Mouse (Mus musculus) embryonic facial prominence, embryonic 12.5 days (tissue): Measurements from ENCODE around the gene Relt. TPM values are rescaled to one million over a fixed set of nuclear protein-coding genes. Genes with fewer than 3 reads are reported as not detected.

Experiments used
- ATAC-seq: fragments of 200-750 bp; cut with Nextera tagmentation; 2 replicates; pipeline ENCODE4 v1.8.0; 2017; ENCODE audit not compliant: insufficient number of reproducible peaks, insufficient read depth, low FRiP score, low TSS enrichment
- H3K27ac ChIP-seq: fragments of 300-500 bp; sonication (generic); 2 replicates; pipeline ENCODE4 v1.5.1; 2016; ENCODE audit warnings: mild to moderate bottlenecking
- H3K27me3 ChIP-seq: fragments of 300-500 bp; sonication (generic); 2 replicates; pipeline ENCODE4 v1.6.1; 2016; ENCODE audit warnings: mild to moderate bottlenecking, moderate library complexity
- H3K36me3 ChIP-seq: fragments of 300-500 bp; sonication (generic); 2 replicates; pipeline ENCODE4 v1.6.1; 2016; ENCODE audit warnings: mild to moderate bottlenecking
- H3K4me1 ChIP-seq: fragments of 300-500 bp; sonication (generic); 2 replicates; pipeline ENCODE4 v1.6.1; 2016
- H3K4me2 ChIP-seq: fragments of 300-500 bp; sonication (generic); replicated peaks from 2 replicates; pipeline ENCODE4 v1.6.1; 2016; ENCODE audit warnings: mild to moderate bottlenecking, moderate library complexity
- H3K4me3 ChIP-seq: fragments of 300-500 bp; sonication (generic); 2 replicates; pipeline ENCODE4 v1.5.1; 2016; ENCODE audit warnings: mild to moderate bottlenecking
- H3K9ac ChIP-seq: fragments of 300-500 bp; sonication (generic); 2 replicates; pipeline ENCODE4 v1.6.1; 2016; ENCODE audit warnings: mild to moderate bottlenecking, moderate library complexity
- H3K9me3 ChIP-seq: fragments of 300-500 bp; sonication (generic); 2 replicates; pipeline ENCODE4 v1.6.1; 2016; ENCODE audit warnings: mild to moderate bottlenecking, moderate library complexity
- WGBS: fragments of 180-500 bp; shearing (Covaris S2); methylation state at CpG from one replicate; pipeline ENCODE4 v1.1.7; 2016; 5-methylcytosine and 5-hydroxymethylcytosine counted together
- polyA plus RNA-seq: library from polyadenylated mRNA; unstranded; fragments of >200 nt; fragmentation: Nextera tagmentation; extraction: Ambion mirVana; gene quantifications from 2 replicates; pipeline ENCODE4 v1.2.1, GENCODE M21; 2016

Gene Relt
- polyA plus RNA-seq, 1 experiment from 2014 or later: 3.4 TPM

DNA sequence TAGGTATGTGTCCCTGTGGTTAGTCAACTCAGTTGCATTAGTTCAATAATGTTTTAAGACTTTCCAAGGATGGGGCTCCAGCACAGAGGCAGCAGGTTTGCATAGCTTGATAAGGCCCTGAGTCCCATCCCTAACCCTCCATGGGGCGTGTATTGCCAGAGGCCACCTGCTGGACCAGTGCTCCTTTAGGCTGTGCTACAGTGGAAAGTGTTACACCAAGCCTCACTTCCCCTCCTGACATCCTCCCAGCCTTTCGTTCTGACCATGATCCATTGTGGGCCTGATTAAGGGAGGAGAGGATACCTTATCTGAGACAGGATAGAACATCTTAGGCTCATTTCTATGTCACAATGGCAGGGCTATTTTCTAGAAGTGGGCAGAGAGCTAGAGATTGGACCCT lies 19.4 kb downstream of the Relt start:
- ATAC-seq: no peak
- Histone ChIP-seq H3K9me3 (no peaks in the 10 kb centered on the region), H3K9ac (no peak overlapping the region), H3K27ac (no peak overlapping the region), H3K4me3 (no peak overlapping the region), H3K36me3 (no peaks in the 10 kb centered on the region; the same call in 1 of the 2 replicates), H3K27me3 (no peaks in the 10 kb centered on the region), H3K4me2 (no peak overlapping the region), H3K4me1 (peaks cover 8% of the 10 kb centered on the region; the same call in 1 of the 2 replicates)
- 92% methylated on average over 2 of the region's 2 CpGs for WGBS

- Histone ChIP-seq H3K27ac (no peak overlapping the region), H3K4me3 (no peak overlapping the region), H3K4me2 (no peak overlapping the region), H3K9ac (no peak overlapping the region), H3K27me3 (no peaks in the 10 kb centered on the region), H3K36me3 (peaks cover 8% of the 10 kb centered on the region), H3K4me1 (peaks cover 8% of the 10 kb centered on the region; the same call in 1 of the 2 replicates), H3K9me3 (no peaks in the 10 kb centered on the region)
- ATAC-seq: no peak
- 92% methylated on average over 5 of the region's 5 CpGs for WGBS
These were observed 21.1 kb downstream of the Relt start for GRCm38 (mm10) chr7:100842175-100842574.

DNA sequence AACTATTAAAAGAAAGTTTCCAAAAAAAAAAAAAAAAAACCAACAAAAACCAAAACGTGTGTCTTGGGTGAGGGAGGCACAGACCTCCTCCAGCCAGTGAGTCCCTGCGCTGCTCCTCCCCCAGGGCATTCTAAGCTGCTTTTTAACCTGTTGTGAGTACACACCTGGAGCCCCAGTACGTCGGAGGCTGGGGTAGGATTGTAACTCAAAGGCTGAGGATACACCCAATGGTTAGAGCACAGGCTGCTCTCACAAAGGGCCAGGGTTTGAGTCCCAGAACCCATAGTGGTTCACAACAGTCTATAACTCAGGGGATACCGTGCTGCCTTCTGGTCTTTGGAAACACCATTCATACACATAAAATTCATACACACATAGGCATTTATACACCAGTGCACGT lies 21.6 kb downstream of the Relt start:
- Histone ChIP-seq H3K4me2 (no peak overlapping the region), H3K4me1 (peaks cover 8% of the 10 kb centered on the region; the same call in 1 of the 2 replicates), H3K9ac (no peak overlapping the region), H3K9me3 (no peaks in the 10 kb centered on the region), H3K27me3 (no peaks in the 10 kb centered on the region), H3K36me3 (peaks cover 13% of the 10 kb centered on the region), H3K27ac (no peak overlapping the region), H3K4me3 (no peak overlapping the region)
- WGBS: 82% methylated on average over 6 of the region's 6 CpGs
- no peak for ATAC-seq

DNA sequence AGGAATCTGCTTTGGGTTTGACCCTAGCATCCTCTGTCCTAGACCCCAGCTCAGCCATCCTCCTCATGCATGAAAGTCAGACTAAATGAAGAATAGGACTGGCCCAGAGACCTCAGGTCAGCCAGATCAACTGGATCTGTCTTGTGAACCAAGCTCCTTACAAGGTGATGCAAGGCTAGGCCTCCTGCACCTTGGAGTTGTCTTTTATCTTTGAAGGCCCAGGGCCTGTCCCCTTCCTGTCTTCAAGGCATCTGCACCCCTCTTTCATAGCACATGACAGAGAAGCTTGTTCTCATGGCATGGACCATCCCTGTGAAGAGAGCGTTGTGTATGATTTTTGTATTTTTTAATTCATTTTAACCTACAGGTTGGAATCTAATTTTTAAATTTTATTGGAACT lies 22.3 kb downstream of the Relt start:
- H3K4me3 ChIP-seq: no peak overlapping the region
- no peak for ATAC-seq

GRCm38 (mm10) chr7:100839632-100840402 lies 23.4 kb downstream of the Relt start:
- Histone ChIP-seq H3K27me3 (no peaks in the 10 kb centered on the region), H3K4me1 (no peaks in the 10 kb centered on the region), H3K36me3 (peaks cover 31% of the 10 kb centered on the region), H3K9ac (no peak overlapping the region), H3K9me3 (no peaks in the 10 kb centered on the region), H3K27ac (no peak overlapping the region), H3K4me2 (no peak overlapping the region), H3K4me3 (no peak overlapping the region)
- no peak for ATAC-seq
- 86% methylated on average over 6 of the region's 6 CpGs for WGBS

More for the DNA sequence above, 22.3 kb downstream of the Relt start:
- H3K9me3 ChIP-seq: no peaks in the 10 kb centered on the region
- no peaks in the 10 kb centered on the region for H3K27me3 ChIP-seq
- peaks cover 20% of the 10 kb centered on the region for H3K36me3 ChIP-seq
- WGBS: 98% methylated on average over 1 of the region's 1 CpGs
- H3K27ac ChIP-seq: no peak overlapping the region
- no peak overlapping the region for H3K4me2 ChIP-seq
- H3K4me1 ChIP-seq: peaks cover 8% of the 10 kb centered on the region; the same call in 1 of the 2 replicates
- no peak overlapping the region for H3K9ac ChIP-seq

DNA sequence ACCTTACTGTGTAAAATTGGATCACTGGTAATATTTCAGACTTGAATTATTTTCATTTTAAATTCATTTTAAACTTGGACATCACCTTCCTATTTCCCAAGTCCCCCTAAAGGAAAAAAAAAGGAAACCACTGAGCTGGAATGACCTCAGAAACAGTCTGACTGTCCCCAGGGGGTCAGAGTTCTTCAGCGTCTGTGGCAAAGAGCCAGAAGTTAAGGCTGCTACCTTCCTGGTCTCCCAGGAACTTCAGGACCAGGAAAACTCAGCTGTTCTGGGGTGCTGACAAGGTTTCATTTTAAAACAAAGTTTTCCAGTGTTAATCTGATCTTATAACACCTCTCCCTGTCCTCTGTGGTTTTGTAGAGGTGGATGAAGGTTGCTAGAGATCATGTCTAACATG lies 25.5 kb downstream of the Relt start:
- no peaks in the 10 kb centered on the region for H3K27me3 ChIP-seq
- no peak for ATAC-seq
- no peak overlapping the region for H3K9ac ChIP-seq
- no peaks in the 10 kb centered on the region for H3K9me3 ChIP-seq
- no peak overlapping the region for H3K27ac ChIP-seq
- H3K4me3 ChIP-seq: no peak overlapping the region
- WGBS: 61% methylated on average over 1 of the region's 1 CpGs
- H3K4me2 ChIP-seq: no peak overlapping the region
- H3K4me1 ChIP-seq: no peaks in the 10 kb centered on the region
- H3K36me3 ChIP-seq: peaks cover 46% of the 10 kb centered on the region

- Histone ChIP-seq H3K9me3 (no peaks in the 10 kb centered on the region), H3K27ac (no peak overlapping the region), H3K4me3 (no peak overlapping the region), H3K27me3 (no peaks in the 10 kb centered on the region), H3K36me3 (peaks cover 48% of the 10 kb centered on the region), H3K4me1 (no peaks in the 10 kb centered on the region), H3K9ac (no peak overlapping the region), H3K4me2 (no peak overlapping the region)
- WGBS: 90% methylated on average over 10 of the region's 10 CpGs
- ATAC-seq: no peak
These were observed 26.6 kb downstream of the Relt start for GRCm38 (mm10) chr7:100836657-100837056.

DNA sequence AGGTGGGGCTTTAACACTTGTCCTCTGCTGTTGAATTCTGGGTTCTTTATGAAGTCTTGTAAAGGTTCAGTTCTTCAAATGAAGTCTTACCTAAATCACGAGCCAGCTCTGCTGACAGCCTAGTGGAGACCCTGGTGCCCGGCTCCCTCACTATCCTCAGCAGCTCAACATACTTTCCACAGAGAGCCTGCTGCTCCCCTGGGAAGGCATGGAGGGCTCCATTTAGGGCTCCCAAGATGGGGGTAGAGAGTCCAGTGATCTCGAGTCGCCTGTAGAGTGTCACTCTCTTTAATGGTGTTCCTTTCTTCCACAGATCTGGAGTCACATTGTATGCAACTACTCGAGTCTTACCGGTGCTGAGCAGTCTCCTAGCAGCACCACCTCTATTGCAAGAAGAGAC lies 27.5 kb downstream of the Relt start:
- whole genome bisulfite sequencing: 87% methylated on average over 6 of the region's 6 CpGs
- H3K36me3 ChIP-seq: peaks cover 48% of the 10 kb centered on the region

GRCm38 (mm10) chr7:100835168-100835567 lies 28.1 kb downstream of the Relt start:
- no peaks in the 10 kb centered on the region for H3K9me3 ChIP-seq
- H3K4me3 ChIP-seq: no peak overlapping the region
- H3K27ac ChIP-seq: no peak overlapping the region
- WGBS: 92% methylated on average over 7 of the region's 7 CpGs
- no peak for ATAC-seq
- H3K9ac ChIP-seq: no peak overlapping the region
- peaks cover 48% of the 10 kb centered on the region for H3K36me3 ChIP-seq
- H3K4me2 ChIP-seq: no peak overlapping the region
- H3K27me3 ChIP-seq: no peaks in the 10 kb centered on the region
- no peaks in the 10 kb centered on the region for H3K4me1 ChIP-seq

More for the DNA sequence above, 27.5 kb downstream of the Relt start:
- Histone ChIP-seq H3K4me2 (no peak overlapping the region), H3K27me3 (no peaks in the 10 kb centered on the region), H3K27ac (no peak overlapping the region), H3K9ac (no peak overlapping the region), H3K9me3 (no peaks in the 10 kb centered on the region), H3K4me1 (no peaks in the 10 kb centered on the region), H3K4me3 (no peak overlapping the region)
- no peak for ATAC-seq

- Histone ChIP-seq H3K9ac (no peak overlapping the region), H3K27ac (no peak overlapping the region), H3K27me3 (no peaks in the 10 kb centered on the region), H3K4me2 (no peak overlapping the region), H3K4me3 (no peak overlapping the region), H3K9me3 (no peaks in the 10 kb centered on the region), H3K36me3 (peaks cover 48% of the 10 kb centered on the region), H3K4me1 (no peaks in the 10 kb centered on the region)
- no peak for ATAC-seq
- WGBS: 86% methylated on average over 1 of the region's 1 CpGs
These were observed 29.4 kb downstream of the Relt start for GRCm38 (mm10) chr7:100833859-100834258.

- no peak overlapping the region for H3K4me3 ChIP-seq
- no peak for ATAC-seq
- H3K4me2 ChIP-seq: no peak overlapping the region
- no peaks in the 10 kb centered on the region for H3K9me3 ChIP-seq
- H3K27me3 ChIP-seq: no peaks in the 10 kb centered on the region
- peaks cover 17% of the 10 kb centered on the region for H3K36me3 ChIP-seq
- no peak overlapping the region for H3K9ac ChIP-seq
- WGBS: 91% methylated on average over 2 of the region's 2 CpGs
- H3K4me1 ChIP-seq: no peaks in the 10 kb centered on the region
- H3K27ac ChIP-seq: no peak overlapping the region
These were observed 34.7 kb downstream of the Relt start for GRCm38 (mm10) chr7:100828549-100828948.

- H3K27ac ChIP-seq: no peak overlapping the region
- H3K4me2 ChIP-seq: no peak overlapping the region
- no peak overlapping the region for H3K9ac ChIP-seq
- H3K4me3 ChIP-seq: no peak overlapping the region
- H3K4me1 ChIP-seq: no peaks in the 10 kb centered on the region
- no peaks in the 10 kb centered on the region for H3K9me3 ChIP-seq
- 91% methylated on average over 3 of the region's 3 CpGs for WGBS
- no peaks in the 10 kb centered on the region for H3K27me3 ChIP-seq
- peaks cover 10% of the 10 kb centered on the region for H3K36me3 ChIP-seq
- ATAC-seq: no peak
These were observed 38.6 kb downstream of the Relt start for GRCm38 (mm10) chr7:100824661-100825060.
